Mouse (Mus musculus): ENCODE data around the gene Eps8l2.
"Not testable (repeated sequence)": the region's sequence is repeated elsewhere in the genome, so short reads cannot be mapped to it uniquely, and the experiment has no call there.

Gene Eps8l2

DNA sequence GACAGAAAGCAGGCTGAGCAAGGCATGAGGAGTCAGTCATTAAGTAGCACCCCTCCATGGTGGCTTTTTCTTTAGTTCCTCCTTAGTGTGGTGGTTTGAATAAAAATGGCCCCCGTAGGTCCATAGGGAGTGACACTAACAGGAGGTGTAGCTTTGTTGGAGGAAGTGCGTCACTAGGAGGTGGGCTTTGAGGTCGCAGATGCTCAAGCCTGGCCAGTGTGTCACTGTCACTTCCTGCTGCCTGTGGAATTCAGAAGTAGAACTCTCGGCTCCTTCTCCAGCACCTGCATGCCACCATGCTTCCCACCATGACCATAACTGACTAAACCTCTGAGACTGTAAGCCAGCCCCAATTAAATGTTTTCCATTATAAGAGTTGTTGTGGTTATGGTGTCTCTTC lies 28.7 kb downstream of the Eps8l2 start:
- DNase-seq, result no peak

DNA sequence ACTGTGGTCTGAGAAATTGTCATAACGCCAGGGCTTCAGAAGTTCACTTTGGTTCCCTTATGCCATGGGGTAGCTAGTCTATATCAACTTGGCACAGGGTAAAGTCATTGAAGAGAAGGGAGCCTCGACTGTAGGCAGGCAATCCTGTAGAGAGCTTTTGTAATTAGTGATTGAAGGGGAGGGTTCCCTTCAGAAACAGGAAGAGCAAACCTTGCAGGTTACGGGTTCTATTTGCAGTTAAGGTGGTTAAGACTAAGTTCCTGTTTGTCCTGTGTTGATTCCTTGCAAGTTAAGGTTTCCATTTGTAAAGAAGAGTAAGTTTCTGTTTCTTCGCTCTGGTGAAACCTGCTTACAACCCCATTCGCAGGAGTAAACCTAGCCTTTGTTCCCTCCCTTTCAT lies 31.2 kb downstream of the Eps8l2 start:
- DNase-seq, result no peak

- DNase-seq, result peak; percentile 17 to 50
Measured at GRCm38 (mm10) chr7:141371942-141372595, 33.4 kb downstream of the Eps8l2 start.

DNA sequence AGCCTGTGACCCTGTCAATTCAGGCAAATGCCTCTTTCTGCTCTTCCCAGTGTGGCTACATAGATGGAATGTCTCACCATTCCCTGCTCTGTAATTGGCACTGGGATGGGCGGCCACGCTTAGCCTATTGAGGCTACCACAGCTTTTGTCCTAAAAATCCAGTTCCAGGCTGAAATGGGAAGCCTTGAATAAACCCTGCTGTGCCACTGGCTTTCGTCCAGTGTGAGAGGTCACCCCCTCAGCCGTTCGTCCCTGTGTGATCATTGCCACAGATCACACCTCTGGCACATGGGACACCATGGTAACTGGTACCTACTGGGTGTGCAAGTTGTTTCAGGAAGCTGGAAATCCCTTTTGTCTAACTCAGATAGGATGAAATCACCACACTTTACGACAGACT lies 34.9 kb downstream of the Eps8l2 start:
- DNase-seq, result no peak

DNA sequence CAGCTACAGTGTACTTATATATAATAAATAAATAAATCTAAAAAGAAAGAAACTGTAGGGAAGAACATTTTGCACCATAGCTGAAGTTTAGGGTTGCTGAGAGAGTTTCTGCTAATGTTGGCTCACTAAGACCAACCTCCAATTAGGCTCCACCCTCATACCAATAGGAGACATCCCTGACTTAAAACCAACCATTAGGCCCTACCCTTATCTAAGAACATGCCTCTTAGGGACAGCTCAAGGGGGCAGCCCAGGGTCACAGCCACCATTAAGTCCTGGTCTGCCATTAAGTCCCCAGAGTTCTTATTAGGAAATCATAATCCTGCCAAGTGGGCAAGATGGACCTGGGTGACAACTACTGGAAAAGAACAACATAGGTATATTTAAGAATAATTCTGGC lies 35.7 kb downstream of the Eps8l2 start:
- no peak for DNase-seq

- no peak for DNase-seq
Measured at GRCm38 (mm10) chr7:141379584-141379983, 40.9 kb downstream of the Eps8l2 start.

GRCm38 (mm10) chr7:141381068-141381835 lies 42.6 kb downstream of the Eps8l2 start:
- DNase-seq, result no peak

DNA sequence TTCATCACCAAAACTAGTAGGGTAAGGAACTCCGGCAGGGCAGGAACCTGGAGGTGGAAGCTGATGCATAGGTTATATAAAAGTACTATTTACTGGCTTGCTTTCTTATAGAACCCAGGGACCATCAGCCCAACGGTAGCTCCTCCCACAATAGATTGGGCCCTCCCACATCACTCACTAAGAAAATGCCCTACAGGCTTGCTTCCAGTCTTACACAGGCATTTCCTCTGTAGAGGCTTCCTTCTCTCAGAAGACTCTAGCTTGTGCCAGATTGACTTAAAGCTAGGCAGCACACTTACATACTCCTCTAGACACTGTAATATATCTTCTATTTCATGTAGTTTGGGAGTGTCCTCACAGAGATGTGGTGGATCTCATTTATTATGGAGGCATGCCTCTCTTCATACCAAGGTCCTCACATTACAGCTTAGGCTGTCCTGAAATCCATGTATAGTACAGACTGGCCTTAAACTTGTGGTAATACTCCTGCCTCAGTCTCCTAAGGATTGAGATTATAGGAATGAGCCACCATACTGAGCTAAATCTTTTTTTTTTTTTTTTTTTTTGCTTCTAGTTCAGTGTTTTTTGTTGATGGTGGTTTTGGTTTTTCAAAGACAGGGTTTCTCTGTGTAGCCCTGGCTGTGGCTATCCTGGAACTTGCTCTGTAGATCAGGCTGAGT lies 49.3 kb downstream of the Eps8l2 start:
- DNase-seq, result no peak

DNA sequence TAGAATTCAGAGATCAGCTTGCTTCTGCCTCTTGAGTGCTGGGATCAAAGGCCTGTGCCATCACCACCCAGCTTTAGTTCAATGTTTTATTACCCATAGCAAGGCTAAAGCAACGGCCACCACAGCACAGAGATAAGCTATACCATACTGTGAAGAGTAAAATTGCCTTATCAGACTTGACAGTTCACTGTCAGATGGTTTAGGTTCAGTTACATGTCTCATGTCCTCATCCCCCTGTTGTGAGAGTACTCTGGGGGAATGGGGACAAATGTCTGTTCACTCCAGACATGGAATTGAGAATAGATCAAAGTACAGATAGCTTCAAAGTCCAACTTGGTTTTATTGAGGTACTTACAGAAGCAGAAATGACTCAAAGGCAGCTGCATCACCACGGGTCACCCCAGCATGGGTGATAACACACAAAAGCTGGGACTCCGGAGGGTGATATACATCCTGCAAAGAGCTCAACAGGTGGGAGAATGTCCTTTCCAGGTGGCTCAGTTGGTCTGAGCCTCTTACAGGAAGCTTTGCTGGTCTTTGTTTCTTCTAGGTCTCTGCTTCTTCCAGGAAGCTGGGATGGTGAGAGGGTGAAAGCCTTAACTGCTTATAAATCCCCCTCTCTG lies 49.9 kb downstream of the Eps8l2 start:
- no peak for DNase-seq

GRCm38 (mm10) chr7:141390326-141391259 lies 51.9 kb downstream of the Eps8l2 start:
- DNase-seq, result peak; percentile 39 to 42

- peak; percentile 99 for DNase-seq
Measured at GRCm38 (mm10) chr7:141391625-141392551, 53.2 kb downstream of the Eps8l2 start, which contains the start of gene Taldo1. TSS of gene Taldo1 (plus strand) at chr7:141392199.

DNA sequence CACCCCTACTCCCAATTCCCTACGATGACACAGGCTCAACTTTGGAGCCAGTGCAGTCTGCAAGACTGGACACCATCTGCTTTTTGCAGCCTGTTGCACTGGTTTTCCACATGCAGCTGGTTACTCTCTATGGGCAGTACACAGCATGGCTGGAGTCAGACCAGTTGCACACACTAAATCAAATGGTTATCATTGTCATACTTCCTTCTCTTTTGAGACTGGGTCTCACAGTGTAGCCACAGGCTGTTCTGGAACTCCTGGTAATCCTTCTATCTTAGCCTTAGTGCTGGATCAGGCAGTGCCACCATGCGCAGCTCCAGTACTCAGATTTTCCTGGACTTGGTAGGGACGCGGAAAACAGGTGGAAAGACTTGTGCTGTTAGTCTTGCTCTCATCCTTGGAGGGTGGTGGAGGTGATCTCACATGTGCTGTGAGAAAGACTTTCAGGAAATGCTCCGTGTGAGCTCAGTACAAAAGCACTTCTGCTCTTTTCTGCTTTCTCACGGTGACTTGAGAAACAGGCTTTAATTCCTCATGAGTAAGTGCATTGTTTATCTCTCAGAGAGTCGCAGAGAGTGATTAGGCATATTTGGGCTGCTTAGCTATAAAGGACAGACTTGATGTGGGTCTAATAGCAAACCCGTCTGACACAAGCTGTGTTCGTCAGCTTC lies 54.0 kb downstream of the Eps8l2 start:
- no peak for DNase-seq

GRCm38 (mm10) chr7:141394158-141394557 lies 55.5 kb downstream of the Eps8l2 start:
- no peak for DNase-seq

DNA sequence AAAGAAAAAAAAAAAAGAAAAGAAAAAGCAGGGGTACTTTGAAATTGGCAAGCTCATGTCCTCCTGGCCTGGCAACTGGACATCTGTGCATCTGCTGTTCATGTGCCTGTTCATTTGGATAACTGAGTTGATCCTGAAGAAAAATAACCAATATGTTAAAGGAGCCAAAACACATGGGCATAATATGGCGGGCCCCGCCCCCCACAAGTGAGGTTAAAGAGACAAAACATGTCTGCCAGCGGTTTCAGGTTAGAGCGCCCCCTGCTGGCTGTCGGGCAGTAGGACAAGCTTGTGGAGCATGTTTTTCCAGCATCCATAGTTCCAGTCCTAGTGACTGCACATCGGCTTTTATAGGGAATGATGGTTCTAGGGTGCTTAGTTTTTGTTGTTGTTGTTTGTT lies 56.1 kb downstream of the Eps8l2 start:
- DNase-seq, result peak; percentile 66 to 88

DNA sequence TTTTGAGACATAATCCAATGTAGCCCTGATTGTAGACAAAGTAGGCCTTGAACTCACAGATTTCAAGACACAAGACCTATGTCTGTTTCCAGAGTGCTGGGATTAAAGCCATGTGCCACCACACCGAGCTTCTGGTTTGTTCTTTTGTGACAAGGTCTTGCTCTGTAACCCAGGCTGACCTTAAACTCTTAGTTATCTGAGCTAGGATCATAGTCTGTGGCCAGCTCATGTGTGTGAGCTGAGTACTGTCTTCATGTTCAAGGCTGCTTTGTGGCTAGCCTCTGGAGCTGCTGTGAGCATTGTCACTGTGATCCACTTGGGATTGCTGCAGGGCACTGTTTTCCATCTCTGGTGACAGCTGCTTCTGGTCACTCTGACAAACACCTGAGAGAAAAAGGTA lies 56.7 kb downstream of the Eps8l2 start:
- DNase-seq, result no peak

DNA sequence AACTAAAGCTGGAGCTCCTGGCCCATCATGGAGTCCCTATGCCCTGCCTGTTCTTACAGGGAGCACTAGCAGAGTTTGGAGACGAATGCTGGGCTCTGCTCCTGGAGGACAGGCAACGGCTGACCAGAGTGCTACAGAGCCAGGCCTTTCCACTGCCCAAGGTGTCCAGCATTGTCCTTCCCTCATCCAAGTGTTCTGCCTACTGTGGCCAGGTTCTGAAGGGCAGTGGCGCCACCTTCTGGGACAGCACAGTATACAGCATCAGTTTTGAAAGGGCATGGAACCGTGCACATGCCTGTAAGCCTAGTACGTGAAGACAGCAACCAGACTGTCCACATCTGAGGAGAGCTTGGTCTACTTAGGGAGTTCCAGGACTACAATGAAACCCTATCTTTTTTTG lies 64.6 kb downstream of the Eps8l2 start:
- peak; percentile 58 to 82 for DNase-seq

- no peak for DNase-seq
Measured at GRCm38 (mm10) chr7:141405466-141405865, 66.8 kb downstream of the Eps8l2 start.

DNA sequence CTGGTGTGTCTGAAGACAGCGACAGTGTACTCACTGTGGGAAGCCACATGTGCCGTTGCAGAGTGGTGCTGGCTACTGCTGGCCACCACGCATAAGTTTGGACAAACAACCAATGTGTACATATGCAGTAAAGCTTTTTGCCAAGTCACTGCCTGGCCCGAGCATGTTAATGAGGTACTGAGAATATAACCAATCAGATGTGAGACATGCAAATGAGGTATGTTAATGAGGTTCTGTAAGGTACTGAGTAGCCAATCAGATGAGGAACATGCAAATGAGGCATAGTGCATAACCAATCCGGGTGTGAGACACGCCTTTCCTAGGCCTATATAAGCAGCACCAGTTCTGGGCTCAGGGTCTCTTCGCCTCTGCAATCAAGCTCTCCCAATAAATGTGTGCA lies 69.0 kb downstream of the Eps8l2 start:
- not testable (repeated sequence) for DNase-seq

- peak; percentile 90 to 94 for DNase-seq
Measured at GRCm38 (mm10) chr7:141408833-141409232, 70.2 kb downstream of the Eps8l2 start.

- DNase-seq, result no peak
Measured at GRCm38 (mm10) chr7:141410631-141411030, 72.0 kb downstream of the Eps8l2 start.
